Mouse (Mus musculus) urinary bladder, postnatal 4 days (tissue): ENCODE measurements at regions not wholly inside any gene's neighbourhood (a gene's known extent, or its start where the extent isn't known, plus 50 kb on each side); places are given as distances from the start of the nearest gene placed in this dataset.

Experiments
- DNase-seq, 2 experiments: peaks; one replicate each; pipeline ENCODE4 v3.0.0; 2021 to 2022; ENCODE audit warnings: low spot score in 2 of 2

DNA sequence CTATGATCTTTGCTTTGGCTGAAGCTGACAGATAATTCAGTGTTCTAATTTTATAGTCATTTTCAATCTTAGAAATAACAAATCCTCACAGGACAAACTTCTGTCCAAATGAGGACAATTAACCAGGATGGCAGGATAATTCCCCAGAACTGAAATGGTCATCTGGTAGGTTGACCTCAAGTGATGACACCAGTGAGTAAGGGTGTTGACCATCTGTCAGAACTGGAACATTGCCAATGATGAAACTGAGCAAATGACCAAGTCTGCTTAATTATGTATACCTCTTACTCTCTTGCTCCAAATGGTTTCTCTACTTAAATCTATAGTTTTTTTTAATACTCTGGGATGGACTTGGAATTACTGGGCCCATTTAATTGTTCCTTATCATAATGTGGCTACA lies 1336.9 kb upstream of the Tenm3 start:
- no peak for DNase-seq

DNA sequence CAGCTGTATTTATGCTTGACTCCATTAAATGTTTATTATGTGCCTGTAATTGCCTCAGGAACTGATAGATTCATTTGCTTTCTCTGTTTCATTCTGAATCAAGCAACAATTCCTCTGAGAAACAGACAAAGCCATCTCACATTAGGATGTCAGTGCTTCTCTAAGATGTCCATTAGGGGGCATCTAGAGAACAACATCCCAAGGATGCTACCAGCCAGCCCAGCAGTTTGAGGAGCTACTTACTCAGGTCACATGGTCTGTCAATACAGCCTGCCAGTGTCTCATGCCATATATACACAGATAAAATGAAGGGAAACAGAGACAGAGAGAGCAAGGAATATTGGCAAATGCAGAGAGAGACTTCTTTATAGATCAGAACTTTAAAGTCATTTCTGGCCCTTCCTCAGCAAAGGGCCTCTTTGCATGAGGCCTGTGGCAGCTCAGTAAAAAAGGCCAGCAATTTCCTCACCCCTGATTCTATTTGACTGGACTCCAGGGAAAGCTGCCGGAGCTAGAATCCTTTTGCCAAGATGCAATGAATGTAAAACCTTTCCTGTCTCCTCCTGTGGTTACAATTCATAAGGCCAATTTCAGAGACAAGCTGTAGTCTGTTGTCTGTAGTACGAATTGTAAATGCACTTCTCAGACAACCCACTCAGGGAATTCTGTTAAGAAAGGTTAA lies 1321.2 kb upstream of the Tenm3 start:
- DNase-seq: no peak

DNA sequence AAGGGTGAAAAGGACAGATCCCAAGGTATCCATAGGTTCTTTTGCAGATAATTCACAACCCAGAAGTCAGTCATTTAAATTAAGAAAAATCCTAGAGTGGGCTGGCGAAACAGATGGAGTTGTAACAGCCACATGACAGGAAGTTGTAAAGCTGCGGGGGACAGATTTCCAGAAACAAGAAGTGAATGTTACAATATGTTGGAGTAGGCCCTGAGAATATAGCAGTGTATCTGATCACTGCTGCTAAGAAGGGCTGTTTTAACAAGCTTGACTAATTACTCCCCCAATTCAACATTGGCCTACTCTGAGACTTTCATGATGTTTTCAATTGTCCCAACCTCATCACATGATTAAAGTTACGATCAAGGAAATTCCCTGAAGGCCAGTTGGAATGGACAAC lies 1317.3 kb upstream of the Tenm3 start:
- DNase-seq: no peak

DNA sequence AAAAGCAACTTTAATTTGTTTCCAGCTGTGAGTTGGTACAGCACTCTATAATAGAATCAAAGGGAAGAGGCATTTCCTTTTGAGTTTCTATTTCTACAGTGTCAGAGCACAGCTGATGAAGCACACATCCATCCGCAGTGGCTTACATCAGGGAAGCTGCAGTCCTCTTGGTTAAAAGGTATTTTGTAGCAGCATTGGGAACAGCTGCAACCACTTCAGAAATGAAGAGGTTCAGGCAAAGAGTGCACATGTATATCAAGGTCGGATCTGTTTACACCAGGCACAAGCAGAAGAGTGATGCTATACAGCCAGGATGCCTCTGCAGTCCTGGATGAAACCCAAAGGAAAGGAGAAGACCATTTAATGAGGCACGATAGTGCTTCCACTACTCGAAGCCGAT lies 1316.6 kb upstream of the Tenm3 start:
- no peak for DNase-seq

DNA sequence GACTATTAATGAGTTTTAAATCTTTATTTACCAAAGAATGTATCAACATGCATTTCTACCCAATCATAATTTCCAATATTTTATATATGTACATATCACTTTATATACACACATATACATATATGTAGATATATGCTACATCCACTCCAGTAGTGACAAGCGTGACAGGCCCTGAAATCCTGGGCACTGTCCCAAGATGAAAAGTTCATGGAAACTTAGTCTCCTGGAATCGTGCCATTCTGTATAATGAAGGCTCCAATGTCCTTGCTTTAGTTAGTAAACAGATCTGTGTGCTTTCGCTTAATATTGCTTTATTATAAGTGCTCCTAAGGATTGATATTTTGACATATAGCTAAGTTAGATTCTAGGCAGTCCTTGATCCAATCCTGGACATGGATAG lies 1296.1 kb upstream of the Tenm3 start:
- no peak for DNase-seq

DNA sequence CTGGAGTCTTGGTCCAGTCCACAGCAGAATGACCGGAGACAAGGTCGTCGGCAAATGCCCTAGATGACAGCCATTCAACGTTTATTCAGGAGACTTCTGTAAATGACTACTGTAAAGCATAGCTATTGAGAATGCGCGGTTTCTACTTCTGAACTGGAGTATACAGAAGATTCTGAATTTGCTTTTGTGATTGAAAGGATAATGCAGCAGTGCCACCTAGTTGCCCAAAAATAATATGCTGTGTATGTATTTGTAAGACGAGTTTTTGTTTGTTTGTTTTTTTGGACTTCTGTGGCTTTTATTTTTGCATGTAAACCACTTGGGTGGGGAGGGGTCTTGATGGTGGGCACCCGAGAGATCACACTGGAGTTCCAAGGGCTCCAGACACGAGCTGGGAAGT lies 1276.3 kb upstream of the Tenm3 start:
- no peak for DNase-seq

DNA sequence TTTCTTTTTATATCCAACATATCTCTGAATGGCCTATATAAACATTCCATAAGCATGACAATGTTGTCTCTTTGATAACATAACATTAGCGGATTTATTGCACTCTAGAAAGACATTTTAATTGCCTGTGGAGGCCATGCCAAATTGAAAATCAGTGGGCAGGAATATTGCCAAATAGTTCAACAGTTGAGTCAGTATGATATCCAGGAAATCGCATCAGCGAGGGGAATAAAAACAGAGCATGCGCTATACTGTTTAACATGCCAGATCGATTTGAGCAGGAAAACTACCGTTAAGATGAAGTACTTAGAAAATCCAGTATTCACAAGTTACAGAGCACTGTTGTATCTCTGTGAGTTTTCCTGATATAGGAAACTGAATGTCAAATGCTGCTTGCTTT lies 1238.6 kb upstream of the Tenm3 start:
- peak in 1 of 2 experiments; percentile 17 for DNase-seq

DNA sequence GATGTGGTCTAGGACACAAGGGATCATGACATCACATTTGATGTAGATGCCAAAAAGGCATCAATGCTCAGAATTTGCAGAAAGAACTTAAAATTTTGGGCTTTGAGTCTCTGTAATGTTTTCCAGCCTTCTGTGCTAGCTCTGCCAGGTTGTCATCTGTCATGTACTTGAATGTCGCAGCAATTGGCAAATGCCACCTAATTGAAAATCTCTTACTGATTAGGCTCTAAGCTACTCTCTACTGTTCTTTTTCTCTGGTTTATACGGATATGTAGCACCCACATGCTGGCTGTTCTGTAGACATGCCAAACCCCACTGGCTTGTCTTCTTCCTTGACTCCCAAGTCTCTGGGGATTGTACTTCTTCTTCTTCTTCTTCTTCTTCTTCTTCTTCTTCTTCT lies 1193.3 kb upstream of the Tenm3 start:
- no peak for DNase-seq

DNA sequence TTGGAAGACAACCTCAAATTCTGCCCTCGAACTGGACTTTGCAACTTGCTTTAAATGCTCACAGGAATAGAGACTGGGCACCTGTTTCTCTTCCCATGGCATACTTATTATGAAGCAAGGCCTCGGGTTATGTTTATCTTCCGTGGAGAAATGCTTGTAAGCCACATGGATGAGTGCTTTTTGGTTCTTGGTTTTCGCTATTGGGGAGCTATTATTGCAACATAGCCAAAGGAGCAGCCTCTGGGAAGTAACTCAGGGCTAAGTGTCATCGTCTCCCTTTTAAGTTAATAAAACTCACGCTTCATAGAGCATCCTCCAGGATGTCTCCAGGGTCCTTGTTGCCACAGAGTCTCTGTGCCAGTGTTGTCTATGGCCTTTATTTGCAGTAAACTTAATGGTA lies 1183.8 kb upstream of the Tenm3 start:
- no peak for DNase-seq

DNA sequence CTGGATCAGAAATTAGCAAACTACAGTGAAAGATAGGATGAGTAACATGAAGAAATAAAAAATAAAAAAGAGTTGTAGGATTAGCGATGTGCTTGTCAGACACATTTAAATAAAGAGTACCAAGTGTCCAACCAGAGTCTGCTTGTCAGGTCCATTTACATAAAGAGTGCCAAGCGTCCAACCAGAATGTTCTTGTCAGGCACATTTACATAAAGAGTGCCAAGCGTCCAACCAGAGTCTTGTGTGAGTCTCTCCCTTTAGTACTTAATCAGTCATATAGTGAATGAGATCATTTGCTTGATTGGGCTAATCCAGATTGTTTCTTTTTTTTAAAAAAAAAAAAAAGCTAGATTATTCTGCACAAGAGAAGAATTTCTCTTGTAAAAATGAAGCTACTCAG lies 1163.8 kb upstream of the Tenm3 start:
- DNase-seq: no peak

DNA sequence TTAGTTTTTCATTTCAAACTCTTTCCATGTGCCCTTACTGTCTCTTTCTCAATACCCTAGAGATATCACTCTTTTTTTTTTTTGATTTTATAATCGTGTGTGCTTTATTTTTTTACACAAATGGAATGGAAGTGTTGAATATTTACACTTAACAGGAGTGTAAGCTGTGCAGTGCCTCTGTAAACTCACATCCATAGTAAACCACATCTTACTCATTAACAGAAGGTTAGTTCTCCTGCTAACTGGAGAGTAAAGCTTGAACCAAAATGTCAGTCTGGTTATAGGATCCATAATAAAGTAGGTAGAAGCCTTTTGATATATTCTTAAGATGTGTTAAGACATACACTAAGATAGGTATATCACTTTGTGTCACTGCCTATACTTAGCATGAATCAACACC lies 1160.5 kb upstream of the Tenm3 start:
- no peak for DNase-seq

DNA sequence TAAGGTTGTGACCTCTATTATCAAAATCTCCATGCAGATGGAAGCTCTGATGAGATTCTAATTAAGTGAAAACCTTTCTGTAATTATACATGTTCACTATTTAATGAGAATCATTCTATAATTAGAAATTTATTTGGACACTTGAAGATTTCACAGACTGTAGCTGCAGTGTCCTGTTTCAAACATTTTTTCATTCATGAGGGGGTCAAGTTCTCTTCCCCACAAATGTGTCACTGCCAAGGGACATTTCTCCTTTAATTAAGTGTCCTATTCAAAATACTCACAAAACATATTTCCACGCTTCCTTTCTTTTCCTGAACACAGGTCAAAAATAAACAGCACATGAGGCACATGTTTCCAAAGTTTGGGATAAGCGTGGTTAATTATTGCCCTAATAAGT lies 1159.9 kb upstream of the Tenm3 start:
- DNase-seq: no peak

DNA sequence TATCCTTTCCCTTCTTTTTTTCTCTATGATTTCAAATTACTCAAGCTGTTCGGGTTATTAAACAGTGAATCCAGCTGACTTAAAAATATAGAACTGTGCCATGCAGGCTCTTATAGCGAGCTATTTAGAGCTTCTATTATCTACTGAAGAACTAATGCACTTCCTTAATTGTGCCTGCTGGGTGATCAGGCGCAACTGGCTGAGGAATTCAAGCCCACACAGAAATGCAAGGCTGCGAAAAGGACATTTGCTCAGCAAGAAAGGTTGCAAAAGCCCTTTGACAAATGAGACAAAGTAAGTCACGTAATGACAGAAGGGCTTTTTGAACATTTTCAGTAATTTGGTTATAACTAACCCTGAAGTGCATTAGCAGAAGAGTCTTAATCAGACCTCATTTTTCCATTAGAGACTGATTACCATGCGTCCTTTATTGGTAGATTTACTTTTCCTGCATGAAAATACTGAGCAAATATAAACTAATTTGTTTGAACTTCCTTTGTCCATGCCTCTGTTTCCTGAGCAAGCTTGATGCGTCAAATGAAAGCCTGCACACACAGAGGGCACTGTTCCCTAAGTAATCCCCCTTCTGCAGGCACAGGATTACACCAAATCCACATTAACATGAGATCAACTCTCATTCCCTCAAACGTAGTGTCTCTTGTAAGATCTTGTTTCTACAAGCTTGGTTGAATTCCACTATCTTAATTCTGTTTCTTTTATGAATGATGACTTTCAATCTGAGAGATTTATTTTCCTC lies 1154.7 kb upstream of the Tenm3 start:
- DNase-seq: no peak
